Mouse (Mus musculus) stomach, embryonic 14.5 days (tissue): ENCODE measurements at regions not wholly inside any gene's neighbourhood (a gene's known extent, or its start where the extent isn't known, plus 50 kb on each side); places are given as distances from the start of the nearest gene placed in this dataset.
"Not testable (repeated sequence)": the region's sequence is repeated elsewhere in the genome, so short reads cannot be mapped to it uniquely, and the experiment has no call there.

Experiments
- ATAC-seq: fragments of 200-750 bp; cut with Nextera tagmentation; 2 replicates; pipeline ENCODE4 v1.8.0; 2017; ENCODE audit warnings: low read depth, moderate TSS enrichment; ENCODE audit not compliant: insufficient number of reproducible peaks, insufficient read depth, low FRiP score
- H3K27ac ChIP-seq: fragments of 300-500 bp; sonication (generic); 2 replicates; pipeline ENCODE4 v1.5.1; 2014; ENCODE audit warnings: mild to moderate bottlenecking, low read length, moderate library complexity, mixed read lengths
- H3K27me3 ChIP-seq: fragments of 300-500 bp; sonication (generic); 2 replicates; pipeline ENCODE4 v1.6.1; 2014; ENCODE audit warnings: low read length, control low read depth, mixed read lengths; ENCODE audit not compliant: control insufficient read depth, insufficient read depth
- H3K36me3 ChIP-seq: fragments of 300-500 bp; sonication (generic); 2 replicates; pipeline ENCODE4 v1.6.1; 2014; ENCODE audit warnings: mild to moderate bottlenecking, control low read depth, low read length, moderate library complexity, mixed read lengths; ENCODE audit not compliant: control insufficient read depth, insufficient read depth
- H3K4me1 ChIP-seq: fragments of 300-500 bp; sonication (generic); 2 replicates; pipeline ENCODE4 v1.6.1; 2014; ENCODE audit warnings: low read length, control low read depth, mixed read lengths; ENCODE audit not compliant: control insufficient read depth, insufficient read depth
- H3K4me2 ChIP-seq: fragments of 300-500 bp; sonication (generic); replicated peaks from 2 replicates; pipeline ENCODE4 v1.6.1; 2014; ENCODE audit warnings: low read depth, low read length, control low read depth
- H3K4me3 ChIP-seq: fragments of 300-500 bp; sonication (generic); 2 replicates; pipeline ENCODE4 v1.5.1; 2014; ENCODE audit warnings: low read depth, low read length, control low read depth
- H3K9ac ChIP-seq: fragments of 300-500 bp; sonication (generic); replicated peaks from 2 replicates; pipeline ENCODE4 v1.6.1; 2014; ENCODE audit warnings: low read depth, mild to moderate bottlenecking, control low read depth, low read length, moderate library complexity, mixed read lengths
- H3K9me3 ChIP-seq: fragments of 300-500 bp; sonication (generic); 2 replicates; pipeline ENCODE4 v1.6.1; 2016; ENCODE audit warnings: low read depth, low read length, control low read depth; ENCODE audit not compliant: control insufficient read depth
- WGBS: fragments of 180-500 bp; shearing (Covaris S2); extraction: QIAGEN DNeasy Blood & Tissue Kit; methylation state at CpG from one replicate; pipeline ENCODE4 v1.1.7; 2014; 5-methylcytosine and 5-hydroxymethylcytosine counted together

- 26% methylated on average over 3 of the region's 3 CpGs for WGBS
- H3K9ac ChIP-seq, result no peak overlapping the region
- no peaks in the 10 kb centered on the region for H3K36me3 ChIP-seq
These were observed 1337.9 kb downstream of the Efnb2 start for GRCm38 (mm10) chr8:7323067-7323675.

GRCm38 (mm10) chr8:7322376-7323066, 1338.5 kb downstream of the Efnb2 start:
- ATAC-seq, result no peak
- no peaks in the 10 kb centered on the region for H3K27me3 ChIP-seq
- no peaks in the 10 kb centered on the region for H3K9me3 ChIP-seq
- H3K4me2 ChIP-seq, result no peak overlapping the region
- H3K9ac ChIP-seq, result no peak overlapping the region
- no peaks in the 10 kb centered on the region for H3K36me3 ChIP-seq
- no peak overlapping the region for H3K4me3 ChIP-seq
- WGBS, result 50% methylated on average over 12 of the region's 12 CpGs
- no peak overlapping the region for H3K27ac ChIP-seq
- no peaks in the 10 kb centered on the region for H3K4me1 ChIP-seq

More at GRCm38 (mm10) chr8:7323067-7323675, 1337.9 kb downstream of the Efnb2 start:
- ATAC-seq, result no peak
- Histone ChIP-seq H3K4me2 (no peak overlapping the region), H3K4me1 (no peaks in the 10 kb centered on the region), H3K4me3 (no peak overlapping the region), H3K9me3 (no peaks in the 10 kb centered on the region), H3K27ac (no peak overlapping the region), H3K27me3 (no peaks in the 10 kb centered on the region)

DNA sequence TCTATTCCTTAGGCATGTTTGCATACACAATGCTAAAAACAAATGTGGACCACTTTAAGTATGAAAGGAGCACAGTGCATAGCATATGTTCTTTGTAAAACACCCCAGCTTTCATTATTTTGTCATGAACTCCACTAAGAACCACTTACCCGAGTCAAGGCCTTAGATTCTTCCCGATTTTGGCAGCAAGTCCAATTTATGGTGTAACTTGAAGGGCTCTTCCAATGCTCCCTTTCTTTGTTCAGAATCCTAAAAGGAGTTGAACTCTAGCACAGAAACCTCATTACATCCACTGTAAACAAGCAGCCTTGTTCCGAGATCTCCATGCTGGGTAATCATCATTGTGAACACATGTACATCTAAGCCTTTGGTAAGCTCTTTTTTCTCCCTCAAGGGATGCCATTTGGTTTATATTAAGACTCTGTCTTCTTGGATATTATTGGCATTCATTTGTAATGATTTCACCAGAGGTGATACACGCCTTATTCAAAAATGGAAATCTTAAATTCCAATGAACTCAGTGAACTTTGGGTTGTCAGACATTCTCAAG, 1344.2 kb downstream of the Efnb2 start:
- H3K9me3 ChIP-seq, result no peaks in the 10 kb centered on the region
- H3K36me3 ChIP-seq, result no peaks in the 10 kb centered on the region
- H3K27me3 ChIP-seq, result no peaks in the 10 kb centered on the region
- no peaks in the 10 kb centered on the region for H3K4me1 ChIP-seq
- no peak for ATAC-seq
- 64% methylated on average over 4 of the region's 4 CpGs for WGBS
- H3K4me2 ChIP-seq, result no peak overlapping the region
- H3K4me3 ChIP-seq, result no peak overlapping the region
- H3K27ac ChIP-seq, result no peak overlapping the region
- no peak overlapping the region for H3K9ac ChIP-seq

DNA sequence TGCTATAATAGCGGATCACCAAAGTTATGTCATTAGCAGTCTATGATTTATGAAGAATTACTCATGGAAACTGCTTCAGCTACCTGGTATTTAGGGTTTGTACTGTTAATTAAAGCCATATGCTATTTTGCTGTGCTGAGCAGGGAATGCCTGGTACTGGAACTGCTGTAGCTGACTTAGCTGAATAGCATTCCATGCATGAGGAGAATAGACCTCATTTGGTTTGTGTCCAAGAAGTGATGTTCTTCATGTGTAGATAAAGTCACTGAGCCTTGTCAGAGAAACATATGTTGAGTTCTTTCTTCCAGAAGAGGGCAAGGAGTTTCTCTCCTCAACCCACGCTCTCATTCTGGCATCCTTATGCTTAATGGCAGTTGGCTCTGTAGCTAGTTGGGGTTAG, 1351.8 kb downstream of the Efnb2 start:
- Histone ChIP-seq H3K4me3 (no peak overlapping the region), H3K4me2 (no peak overlapping the region), H3K9me3 (no peaks in the 10 kb centered on the region), H3K27ac (no peak overlapping the region), H3K4me1 (no peaks in the 10 kb centered on the region), H3K36me3 (no peaks in the 10 kb centered on the region), H3K9ac (no peak overlapping the region), H3K27me3 (no peaks in the 10 kb centered on the region)
- ATAC-seq, result no peak
- 77% methylated on average over 2 of the region's 2 CpGs for WGBS

- no peak overlapping the region for H3K4me3 ChIP-seq
- H3K9ac ChIP-seq, result no peak overlapping the region
- WGBS, result 63% methylated on average over 7 of the region's 7 CpGs
- no peaks in the 10 kb centered on the region for H3K9me3 ChIP-seq
- no peaks in the 10 kb centered on the region for H3K27me3 ChIP-seq
- H3K4me1 ChIP-seq, result no peaks in the 10 kb centered on the region
- no peak overlapping the region for H3K27ac ChIP-seq
- no peak overlapping the region for H3K4me2 ChIP-seq
- no peak for ATAC-seq
- no peaks in the 10 kb centered on the region for H3K36me3 ChIP-seq
These were observed 1371.7 kb downstream of the Efnb2 start for GRCm38 (mm10) chr8:7289361-7289760.

GRCm38 (mm10) chr8:7286581-7286980, 1374.5 kb downstream of the Efnb2 start:
- WGBS, result 84% methylated on average over 1 of the region's 1 CpGs
- H3K4me3 ChIP-seq, result no peak overlapping the region
- no peak overlapping the region for H3K27ac ChIP-seq
- no peaks in the 10 kb centered on the region for H3K36me3 ChIP-seq
- no peaks in the 10 kb centered on the region for H3K27me3 ChIP-seq
- no peaks in the 10 kb centered on the region for H3K4me1 ChIP-seq
- no peak for ATAC-seq
- no peak overlapping the region for H3K4me2 ChIP-seq
- no peak overlapping the region for H3K9ac ChIP-seq
- no peaks in the 10 kb centered on the region for H3K9me3 ChIP-seq

GRCm38 (mm10) chr8:7267406-7267805, 1393.6 kb downstream of the Efnb2 start:
- Histone ChIP-seq H3K4me3 (no peak overlapping the region), H3K4me1 (no peaks in the 10 kb centered on the region), H3K4me2 (no peak overlapping the region), H3K27ac (no peak overlapping the region), H3K9ac (no peak overlapping the region), H3K27me3 (no peaks in the 10 kb centered on the region), H3K9me3 (no peaks in the 10 kb centered on the region), H3K36me3 (no peaks in the 10 kb centered on the region)
- no peak for ATAC-seq
- 87% methylated on average over 3 of the region's 3 CpGs for WGBS

GRCm38 (mm10) chr8:7254336-7254735, 1406.7 kb downstream of the Efnb2 start:
- H3K4me3 ChIP-seq, H3K27me3 ChIP-seq, H3K9ac ChIP-seq, H3K4me1 ChIP-seq, H3K4me2 ChIP-seq, H3K36me3 ChIP-seq, H3K27ac ChIP-seq, ATAC-seq, H3K9me3 ChIP-seq: not testable (repeated sequence)
- WGBS, result 86% methylated on average over 9 of the region's 9 CpGs
